Mouse (Mus musculus) R1 (cell line): ENCODE measurements around the gene Scarf2.

ENCODE experiments used
- DNase-seq: peaks from one replicate; pipeline ENCODE4 v3.0.0-alpha.2; 2018; ENCODE audit warnings: low read depth, low spot score

Gene Scarf2

GRCm38 (mm10) chr16:17796971-17797811 lies at the start of gene Scarf2:
TSS of gene Scarf2 (plus strand) at chr16:17797282.
- peak; percentile 46 for DNase-seq

- no peak for DNase-seq
These were observed 44.1 kb upstream of the Scarf2 start for GRCm38 (mm10) chr16:17753001-17753400.

- DNase-seq, result no peak
These were observed 43.4 kb upstream of the Scarf2 start for GRCm38 (mm10) chr16:17753686-17754085.

GRCm38 (mm10) chr16:17757756-17758155 lies 39.3 kb upstream of the Scarf2 start:
- no peak for DNase-seq

GRCm38 (mm10) chr16:17758902-17759301 lies 38.2 kb upstream of the Scarf2 start:
- DNase-seq, result no peak

GRCm38 (mm10) chr16:17759344-17759773 lies 37.7 kb upstream of the Scarf2 start, which contains the start of gene Klhl22:
TSS of gene Klhl22 (plus strand) at chr16:17759618.
- peak; percentile 93 for DNase-seq

- peak; percentile 46 for DNase-seq
These were observed 37.2 kb upstream of the Scarf2 start for GRCm38 (mm10) chr16:17759813-17760321.

GRCm38 (mm10) chr16:17760657-17761056 lies 36.4 kb upstream of the Scarf2 start:
- peak; percentile 88 for DNase-seq

- no peak for DNase-seq
These were observed 36.0 kb upstream of the Scarf2 start for GRCm38 (mm10) chr16:17761074-17761473.

- no peak for DNase-seq
These were observed 33.0 kb upstream of the Scarf2 start for GRCm38 (mm10) chr16:17764108-17764511.

- DNase-seq, result no peak
These were observed 28.2 kb upstream of the Scarf2 start for GRCm38 (mm10) chr16:17768834-17769233.

GRCm38 (mm10) chr16:17771117-17771865 lies 25.8 kb upstream of the Scarf2 start:
- no peak for DNase-seq

- peak; percentile 65 for DNase-seq
These were observed 20.3 kb upstream of the Scarf2 start for GRCm38 (mm10) chr16:17776828-17777227.

GRCm38 (mm10) chr16:17778223-17778622 lies 18.9 kb upstream of the Scarf2 start:
- DNase-seq, result no peak

- no peak for DNase-seq
These were observed 17.4 kb upstream of the Scarf2 start for GRCm38 (mm10) chr16:17779692-17780091.

- no peak for DNase-seq
These were observed 11.7 kb upstream of the Scarf2 start for GRCm38 (mm10) chr16:17785337-17785736.

- no peak for DNase-seq
These were observed 4.4 kb upstream of the Scarf2 start for GRCm38 (mm10) chr16:17792728-17793127.

GRCm38 (mm10) chr16:17794047-17794446 lies 3.0 kb upstream of the Scarf2 start:
- no peak for DNase-seq

- DNase-seq, result no peak
These were observed 1.4 kb upstream of the Scarf2 start for GRCm38 (mm10) chr16:17795643-17796042.

- no peak for DNase-seq
These were observed 563 bp upstream of the Scarf2 start for GRCm38 (mm10) chr16:17796519-17796918.

GRCm38 (mm10) chr16:17797812-17798311 lies 780 bp downstream of the Scarf2 start:
- peak; percentile 26 for DNase-seq
